Comparison of ENCODE assay signal across 13 mouse cellular contexts in the genomic region with DNA sequence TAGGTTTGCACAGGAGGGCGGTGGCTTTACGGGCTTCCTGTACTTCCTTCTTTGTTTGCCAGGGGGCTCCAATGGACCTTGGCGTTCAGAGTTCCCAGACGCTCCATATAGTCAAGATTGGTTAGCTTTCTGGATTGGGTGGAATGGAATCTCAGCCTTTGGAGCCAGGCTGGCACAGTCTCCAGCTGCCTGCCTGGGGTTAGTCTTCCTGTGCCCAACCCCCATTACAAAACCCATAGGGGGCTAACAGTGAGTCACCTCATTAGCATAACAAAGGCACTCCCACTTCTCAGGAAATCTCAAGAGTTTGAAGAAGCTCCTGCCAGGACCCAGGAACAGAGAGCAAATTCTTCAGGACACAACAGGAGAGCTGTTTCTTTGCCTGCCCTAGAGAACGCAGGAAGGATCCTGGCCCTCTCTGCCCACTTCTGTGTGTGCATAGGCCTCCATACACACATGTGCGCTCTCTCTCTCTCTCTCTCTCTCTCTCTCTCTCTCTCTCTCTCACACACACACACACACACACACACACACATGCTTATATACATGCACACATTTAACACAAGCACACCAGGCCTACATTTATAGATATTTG.
DNase-seq lines count a peak whose midpoint lies in the region; ATAC-seq and TF ChIP-seq lines count a peak whose summit lies in the region.
"Had no signal": no experiment of that assay in that cellular context is flagged by ENCODE, and none has a peak within 500 bp of the region (broad histone marks: within the 10 kb centered on the region; RNA-seq: fewer than 3 reads in every experiment).

No protein-coding gene starts in this region.

- peak; percentile 35 for TF ChIP-seq CTCF in kidney, postnatal 0 days (IDR thresholded peaks at IDR 0.05; ENCODE audit: low read depth)
- TF ChIP-seq CTCF in hindbrain, postnatal 0 days (IDR thresholded peaks at IDR 0.05; ENCODE audit: low read depth), result peak; percentile 44

- peak; percentile 27 for DNase-seq in kidney, postnatal 0 days (ENCODE audit: low spot score)
- no peak for DNase-seq in kidney, postnatal 10 days
- DNase-seq in forebrain, embryonic 11.5 days (ENCODE audit: low spot score), result no peak
- DNase-seq in hindbrain, postnatal 0 days (ENCODE audit: low spot score), result peak; percentile 60
- peak; percentile 62 for DNase-seq in retina, embryonic 14.5 days (ENCODE audit: low spot score)
- DNase-seq in lung, adult 18-20 months, result no peak
- DNase-seq in right cerebral cortex, adult 18-20 months, result no peak
- no peak for DNase-seq in layer of hippocampus, postnatal 14 days (ENCODE audit: low spot score in 2 of 2)
- DNase-seq: heart, adult 11 months; lung, postnatal 36 days had no signal

- no peaks in the 10 kb centered on the region for H3K4me1 ChIP-seq in kidney, postnatal 0 days (replicated peaks; ENCODE audit: insufficient read depth, low read length)
- H3K4me1 ChIP-seq in forebrain, embryonic 11.5 days (replicated peaks; ENCODE audit: control insufficient read depth, insufficient read depth, low read length), result peaks cover 31% of the 10 kb centered on the region
- H3K4me1 ChIP-seq in hindbrain, postnatal 0 days (ENCODE audit: insufficient read depth, low read length), result peaks cover 19% of the 10 kb centered on the region; the same call in 1 of the 2 replicates
- H3K4me1 ChIP-seq: stomach, embryonic 15.5 days had no signal

- no peaks in the 10 kb centered on the region for H3K9me3 ChIP-seq in kidney, postnatal 0 days (replicated peaks; ENCODE audit: low read length)
- peaks cover 3% of the 10 kb centered on the region; the same call in 1 of the 2 replicates for H3K9me3 ChIP-seq in forebrain, embryonic 11.5 days (ENCODE audit: control insufficient read depth, low read length)
- no peaks in the 10 kb centered on the region for H3K9me3 ChIP-seq in hindbrain, postnatal 0 days (ENCODE audit: low read length)
- H3K9me3 ChIP-seq: limb, embryonic 13.5 days; stomach, embryonic 15.5 days had no signal

- no peak overlapping the region for H3K27ac ChIP-seq in kidney, postnatal 0 days
- H3K27ac ChIP-seq in forebrain, embryonic 11.5 days (ENCODE audit: low read depth, low read length), result no peak overlapping the region; the same call in 1 of the 2 replicates
- no peak overlapping the region for H3K27ac ChIP-seq in hindbrain, postnatal 0 days
- H3K27ac ChIP-seq: limb, embryonic 13.5 days; stomach, embryonic 15.5 days had no signal

- no peaks in the 10 kb centered on the region for H3K27me3 ChIP-seq in kidney, postnatal 0 days (ENCODE audit: insufficient read depth, low read length)
- H3K27me3 ChIP-seq in forebrain, embryonic 11.5 days (ENCODE audit: control insufficient read depth, insufficient read depth, low read length), result no peaks in the 10 kb centered on the region; the same call in 1 of the 2 replicates
- no peaks in the 10 kb centered on the region for H3K27me3 ChIP-seq in hindbrain, postnatal 0 days (ENCODE audit: insufficient read depth, low read length)
- H3K27me3 ChIP-seq: stomach, embryonic 15.5 days had no signal

- H3K4me3 ChIP-seq in kidney, postnatal 0 days (replicated peaks; ENCODE audit: low read depth, low read length), result no peak overlapping the region
- no peak overlapping the region for H3K4me3 ChIP-seq in forebrain, embryonic 11.5 days (ENCODE audit: low read depth, low read length)
- H3K4me3 ChIP-seq in hindbrain, postnatal 0 days (ENCODE audit: low read length), result no peak overlapping the region
- H3K4me3 ChIP-seq: erythroblast, embryonic 14.5 days; limb, embryonic 13.5 days; stomach, embryonic 15.5 days had no signal

- H3K4me2 ChIP-seq in kidney, postnatal 0 days (ENCODE audit: low read length), result no peak overlapping the region
- H3K4me2 ChIP-seq in forebrain, embryonic 11.5 days (ENCODE audit: low read depth, low read length, severe bottlenecking), result no peak overlapping the region
- no peak overlapping the region for H3K4me2 ChIP-seq in hindbrain, postnatal 0 days (ENCODE audit: low read depth, low read length)
- H3K4me2 ChIP-seq: limb, embryonic 13.5 days; stomach, embryonic 15.5 days had no signal

- 47% methylated on average over 6 of the region's 6 CpGs for WGBS in kidney, postnatal 0 days
- WGBS in forebrain, embryonic 11.5 days, result 12% methylated on average over 6 of the region's 6 CpGs
- 24% methylated on average over 6 of the region's 6 CpGs for WGBS in hindbrain, postnatal 0 days

- H3K9ac ChIP-seq in kidney, postnatal 0 days (ENCODE audit: low read depth, low read length), result no peak overlapping the region
- 0 out of 2 replicates have a peak overlapping the region, but pooled peaks have one; percentile 17 for H3K9ac ChIP-seq in forebrain, embryonic 11.5 days (ENCODE audit: low read length)
- no peak overlapping the region for H3K9ac ChIP-seq in hindbrain, postnatal 0 days (replicated peaks; ENCODE audit: low read length)
- H3K9ac ChIP-seq: limb, embryonic 13.5 days; stomach, embryonic 15.5 days had no signal

- ATAC-seq in kidney, postnatal 0 days (replicated peaks; ENCODE audit: low FRiP score, low read depth), result no peak
- peak; percentile 84 for ATAC-seq in forebrain, embryonic 11.5 days (replicated peaks; ENCODE audit: low FRiP score)
- ATAC-seq in hindbrain, postnatal 0 days, result peak; percentile 60; the same call in 1 of the 2 replicates

- H3K36me3 ChIP-seq in kidney, postnatal 0 days (ENCODE audit: insufficient read depth, low read length), result no peaks in the 10 kb centered on the region
- H3K36me3 ChIP-seq in forebrain, embryonic 11.5 days (ENCODE audit: control insufficient read depth, insufficient read depth, low read length), result no peaks in the 10 kb centered on the region
- H3K36me3 ChIP-seq in hindbrain, postnatal 0 days (ENCODE audit: insufficient read depth, low read length), result no peaks in the 10 kb centered on the region
- H3K36me3 ChIP-seq: limb, embryonic 13.5 days; stomach, embryonic 15.5 days had no signal

Comparison
In these comparisons a context has a peak if more than half of its experiments do, and no peak if none do; other contexts are left out.
1. DNase-seq: peak in kidney, postnatal 0 days (single experiment), hindbrain, postnatal 0 days (single experiment) and retina, embryonic 14.5 days (single experiment); none in kidney, postnatal 10 days (single experiment), forebrain, embryonic 11.5 days (single experiment), lung, adult 18-20 months (0 of 2), right cerebral cortex, adult 18-20 months (single experiment) and layer of hippocampus, postnatal 14 days (0 of 2).